8 mouse cellular contexts compared by ENCODE assay signal in the genomic region with DNA sequence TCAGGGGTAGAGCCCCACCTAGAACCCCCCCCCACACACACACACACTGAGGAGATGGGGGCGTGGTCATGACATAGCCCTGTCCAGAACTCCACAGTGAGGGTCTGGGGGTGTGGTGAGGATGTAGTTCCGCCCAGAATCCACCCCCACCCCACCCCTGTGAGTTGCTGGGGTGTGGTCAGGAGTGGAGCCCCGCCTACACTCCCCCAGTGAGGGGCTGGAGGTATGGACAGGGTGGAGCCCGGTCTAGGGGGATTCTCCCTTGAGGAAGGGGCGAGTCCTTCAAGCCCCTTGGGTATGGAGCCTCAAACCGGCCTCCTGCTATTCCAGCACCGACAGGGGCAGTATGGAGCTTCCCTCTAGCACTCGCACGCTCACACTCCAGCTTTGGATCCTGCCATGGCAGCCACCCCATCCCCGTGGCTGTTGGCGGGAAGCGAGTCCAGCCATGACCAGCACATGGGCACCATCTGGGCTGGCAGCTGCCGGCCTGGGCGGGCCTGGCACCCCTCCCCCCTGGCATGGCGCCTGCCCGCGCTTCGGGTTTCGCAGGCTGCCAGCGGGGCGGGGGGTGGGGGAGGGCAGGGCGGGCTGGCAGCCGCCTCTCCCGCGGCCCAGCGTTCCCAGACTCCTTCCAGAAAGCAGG. TPM values are rescaled to one million over a fixed set of nuclear protein-coding genes. Genes with fewer than 3 reads are reported as not detected.
DNase-seq lines count a peak whose midpoint lies in the region; ATAC-seq lines count a peak whose summit lies in the region.

No protein-coding gene starts in this region.

- no peaks in the 10 kb centered on the region for H3K27me3 ChIP-seq in forebrain, embryonic 13.5 days
- no peaks in the 10 kb centered on the region for H3K27me3 ChIP-seq in heart, embryonic 15.5 days
- H3K27me3 ChIP-seq in liver, embryonic 13.5 days = peaks cover 26% of the 10 kb centered on the region; the same call in 1 of the 2 replicates
- H3K27me3 ChIP-seq in neural tube, embryonic 11.5 days (ENCODE audit: control insufficient read depth, insufficient read depth, low read length) = no peaks in the 10 kb centered on the region

- peak overlapping the region; percentile 53 for H3K4me2 ChIP-seq in forebrain, embryonic 13.5 days
- peak overlapping the region; percentile 66 for H3K4me2 ChIP-seq in heart, embryonic 15.5 days
- H3K4me2 ChIP-seq in liver, embryonic 13.5 days = peak overlapping the region; percentile 64
- H3K4me2 ChIP-seq in neural tube, embryonic 11.5 days (ENCODE audit: low read depth) = peak overlapping the region; percentile 60

- peak; percentile 85 for ATAC-seq in forebrain, embryonic 13.5 days
- peak; percentile 41 for ATAC-seq in heart, embryonic 15.5 days (replicated peaks; ENCODE audit: insufficient number of reproducible peaks, insufficient read depth, low FRiP score, low read depth)
- 0 out of 2 replicates have a peak, but pooled peaks have one; percentile 21 for ATAC-seq in liver, embryonic 13.5 days (ENCODE audit: low read depth)
- ATAC-seq in neural tube, embryonic 11.5 days (ENCODE audit: insufficient read depth, low FRiP score, low TSS enrichment) = peak; percentile 49

- peak overlapping the region; percentile 55 for H3K9ac ChIP-seq in forebrain, embryonic 13.5 days
- peak overlapping the region; percentile 41 for H3K9ac ChIP-seq in heart, embryonic 15.5 days
- H3K9ac ChIP-seq in liver, embryonic 13.5 days = peak overlapping the region; percentile 49
- peak overlapping the region; percentile 54 for H3K9ac ChIP-seq in neural tube, embryonic 11.5 days (ENCODE audit: low read length)

- H3K4me1 ChIP-seq in forebrain, embryonic 13.5 days = peaks cover 68% of the 10 kb centered on the region
- H3K4me1 ChIP-seq in heart, embryonic 15.5 days (replicated peaks) = peaks cover 85% of the 10 kb centered on the region
- H3K4me1 ChIP-seq in liver, embryonic 13.5 days (replicated peaks) = peaks cover 82% of the 10 kb centered on the region
- H3K4me1 ChIP-seq in neural tube, embryonic 11.5 days (ENCODE audit: control insufficient read depth, insufficient read depth, low read length) = peaks cover 34% of the 10 kb centered on the region

- H3K27ac ChIP-seq in forebrain, embryonic 13.5 days = peak overlapping the region; percentile 92
- H3K27ac ChIP-seq in heart, embryonic 15.5 days = peak overlapping the region; percentile 48
- no peak overlapping the region; the same call in 1 of the 2 replicates for H3K27ac ChIP-seq in liver, embryonic 13.5 days
- H3K27ac ChIP-seq in neural tube, embryonic 11.5 days (ENCODE audit: low read depth, low read length) = peak overlapping the region; percentile 7; the same call in 1 of the 2 replicates

- H3K9me3 ChIP-seq in forebrain, embryonic 13.5 days (replicated peaks) = no peaks in the 10 kb centered on the region
- H3K9me3 ChIP-seq in heart, embryonic 15.5 days (replicated peaks) = no peaks in the 10 kb centered on the region
- H3K9me3 ChIP-seq in liver, embryonic 13.5 days (replicated peaks) = no peaks in the 10 kb centered on the region
- no peaks in the 10 kb centered on the region for H3K9me3 ChIP-seq in neural tube, embryonic 11.5 days (ENCODE audit: control insufficient read depth, low read length)

- 2% methylated on average over 26 of the region's 26 CpGs for WGBS in forebrain, embryonic 13.5 days
- 3% methylated on average over 26 of the region's 26 CpGs for WGBS in heart, embryonic 15.5 days
- WGBS in liver, embryonic 13.5 days (ENCODE audit: insufficient replicate concordance) = 1% methylated on average over 25 of the region's 26 CpGs
- WGBS in neural tube, embryonic 11.5 days = 0% methylated on average over 19 of the region's 26 CpGs

- H3K36me3 ChIP-seq in forebrain, embryonic 13.5 days (ENCODE audit: poor library complexity, severe bottlenecking) = peaks cover 15% of the 10 kb centered on the region
- peaks cover 7% of the 10 kb centered on the region; the same call in 1 of the 2 replicates for H3K36me3 ChIP-seq in heart, embryonic 15.5 days
- H3K36me3 ChIP-seq in liver, embryonic 13.5 days = no peaks in the 10 kb centered on the region
- H3K36me3 ChIP-seq in neural tube, embryonic 11.5 days (ENCODE audit: control insufficient read depth, insufficient read depth, low read length) = no peaks in the 10 kb centered on the region

- H3K4me3 ChIP-seq in forebrain, embryonic 13.5 days = peak overlapping the region; percentile 27
- peak overlapping the region; percentile 34 for H3K4me3 ChIP-seq in heart, embryonic 15.5 days
- H3K4me3 ChIP-seq in liver, embryonic 13.5 days (replicated peaks) = peak overlapping the region; percentile 41
- H3K4me3 ChIP-seq in neural tube, embryonic 11.5 days (ENCODE audit: low read depth, low read length) = peak overlapping the region; percentile 24

- peak; percentile 53 for DNase-seq in 3T3-L1 (ENCODE audit: low read depth, low spot score)
- peak; percentile 95 for DNase-seq in cerebellum, adult 11 months
- peak; percentile 89 for DNase-seq in kidney, postnatal 10 days
- no peak for DNase-seq in liver, embryonic 13.5 days
- DNase-seq in neural tube, embryonic 11.5 days (ENCODE audit: low spot score) = peak; percentile 77
- peak; percentile 76 for DNase-seq in urinary bladder, adult 2 months (ENCODE audit: low spot score)

RNA-seq across cellular contexts. Expression of a gene that starts 23.9 kb away (rescaled TPM):
- 1.8 TPM in 2 replicates for polyA plus RNA-seq in forebrain, embryonic 13.5 days (2015; fragmentation: Nextera tagmentation; extraction: Ambion mirVana)
- 3.9 and 4.1 TPM in 2 replicates for polyA plus RNA-seq in heart, embryonic 15.5 days (2015; fragmentation: Nextera tagmentation; extraction: Ambion mirVana)
- 1.8 TPM in 2 replicates for polyA plus RNA-seq in liver, embryonic 13.5 days (2015; fragmentation: Nextera tagmentation; extraction: Ambion mirVana)
- 1.9 and 3.5 TPM in 2 replicates for polyA plus RNA-seq in neural tube, embryonic 11.5 days (2014; fragmentation: Nextera tagmentation; extraction: Ambion mirVana)
- polyA plus RNA-seq in urinary bladder, adult 2 months (2012; rRNA removed) = 5.0 and 6.9 TPM in 2 replicates

RNA-seq across cellular contexts. Expression of a gene that starts 27.9 kb away (rescaled TPM):
- 2.1 and 2.3 TPM in 2 replicates for polyA plus RNA-seq in forebrain, embryonic 13.5 days (2015; fragmentation: Nextera tagmentation; extraction: Ambion mirVana)
- polyA plus RNA-seq in heart, embryonic 15.5 days (2015; fragmentation: Nextera tagmentation; extraction: Ambion mirVana) = 0.84 and 0.91 TPM in 2 replicates
- polyA plus RNA-seq in liver, embryonic 13.5 days (2015; fragmentation: Nextera tagmentation; extraction: Ambion mirVana) = 0.93 TPM in 1 of 2 replicates, not detected in the other
- polyA plus RNA-seq in neural tube, embryonic 11.5 days (2014; fragmentation: Nextera tagmentation; extraction: Ambion mirVana) = 0.97 and 1.3 TPM in 2 replicates
- 2.7 and 3.6 TPM in 2 replicates for polyA plus RNA-seq in urinary bladder, adult 2 months (2012; rRNA removed)

RNA-seq across cellular contexts. Expression of a gene that starts 32.4 kb away (rescaled TPM):
- polyA plus RNA-seq in forebrain, embryonic 13.5 days (2015; fragmentation: Nextera tagmentation; extraction: Ambion mirVana) = 4.2 and 5.8 TPM in 2 replicates
- polyA plus RNA-seq in heart, embryonic 15.5 days (2015; fragmentation: Nextera tagmentation; extraction: Ambion mirVana) = 2.2 and 2.3 TPM in 2 replicates
- polyA plus RNA-seq in liver, embryonic 13.5 days (2015; fragmentation: Nextera tagmentation; extraction: Ambion mirVana) = 0.86 and 0.89 TPM in 2 replicates
- 1.7 and 3.0 TPM in 2 replicates for polyA plus RNA-seq in neural tube, embryonic 11.5 days (2014; fragmentation: Nextera tagmentation; extraction: Ambion mirVana)
- polyA plus RNA-seq in urinary bladder, adult 2 months (2012; rRNA removed) = 3.6 and 3.8 TPM in 2 replicates

RNA-seq across cellular contexts. Expression of a gene that starts 32.5 kb away (rescaled TPM):
- polyA plus RNA-seq in forebrain, embryonic 13.5 days (2015; fragmentation: Nextera tagmentation; extraction: Ambion mirVana) = 76.7 and 87.3 TPM in 2 replicates
- 65.2 and 79.9 TPM in 2 replicates for polyA plus RNA-seq in heart, embryonic 15.5 days (2015; fragmentation: Nextera tagmentation; extraction: Ambion mirVana)
- polyA plus RNA-seq in liver, embryonic 13.5 days (2015; fragmentation: Nextera tagmentation; extraction: Ambion mirVana) = 61.1 and 68.7 TPM in 2 replicates
- 64.1 and 76.1 TPM in 2 replicates for polyA plus RNA-seq in neural tube, embryonic 11.5 days (2014; fragmentation: Nextera tagmentation; extraction: Ambion mirVana)
- 42.9 and 47.4 TPM in 2 replicates for polyA plus RNA-seq in urinary bladder, adult 2 months (2012; rRNA removed)

RNA-seq across cellular contexts. Expression of a gene that starts 38.4 kb away (rescaled TPM):
- 117 and 128 TPM in 2 replicates for polyA plus RNA-seq in forebrain, embryonic 13.5 days (2015; fragmentation: Nextera tagmentation; extraction: Ambion mirVana)
- polyA plus RNA-seq in heart, embryonic 15.5 days (2015; fragmentation: Nextera tagmentation; extraction: Ambion mirVana) = 66.5 and 84.1 TPM in 2 replicates
- 89.5 and 94.1 TPM in 2 replicates for polyA plus RNA-seq in liver, embryonic 13.5 days (2015; fragmentation: Nextera tagmentation; extraction: Ambion mirVana)
- polyA plus RNA-seq in neural tube, embryonic 11.5 days (2014; fragmentation: Nextera tagmentation; extraction: Ambion mirVana) = 112 and 120 TPM in 2 replicates
- polyA plus RNA-seq in urinary bladder, adult 2 months (2012; rRNA removed) = 34.1 and 34.4 TPM in 2 replicates

Comparison
In these comparisons a context has a peak if more than half of its experiments do, and no peak if none do; other contexts are left out.
1. ATAC-seq: peak in every context shown above with its lines; median percentile 85 in forebrain, embryonic 13.5 days; 49 in neural tube, embryonic 11.5 days; 41 in heart, embryonic 15.5 days; 21 in liver, embryonic 13.5 days.